ENCODE assay signal across 8 mouse cellular contexts in genomic region chr1:143916587-143916986, GRCm38 (mm10).
DNase-seq lines count a peak whose midpoint lies in the region; ATAC-seq and TF ChIP-seq lines count a peak whose summit lies in the region.

No protein-coding gene starts in this region.

- no peak overlapping the region for H3K4me2 ChIP-seq in kidney, postnatal 0 days (ENCODE audit: low read length)

- WGBS in kidney, postnatal 0 days, result 42% methylated on average over 9 of the region's 9 CpGs

- H3K9ac ChIP-seq in kidney, postnatal 0 days (ENCODE audit: low read depth, low read length), result no peak overlapping the region

- no peak overlapping the region for H3K27ac ChIP-seq in kidney, postnatal 0 days

- no peak overlapping the region for H3K4me3 ChIP-seq in kidney, postnatal 0 days (replicated peaks; ENCODE audit: low read depth, low read length)

- DNase-seq in right cerebral cortex, postnatal 10 days (ENCODE audit: low spot score in 2 of 2), result peak; percentile 44 to 47
- DNase-seq in right cerebral cortex, postnatal 36 days (ENCODE audit: low spot score in 2 of 2), result no peak
- peak; percentile 43 for DNase-seq in kidney, postnatal 0 days (ENCODE audit: low spot score)
- peak; percentile 61 for DNase-seq in thymus, postnatal 4 days
- no peak for DNase-seq in left cerebral cortex, postnatal 36 days (ENCODE audit: low spot score in 2 of 2)
- DNase-seq in urinary bladder, postnatal 14 days (ENCODE audit: low spot score), result no peak
- DNase-seq in layer of hippocampus, adult 8-10 months (ENCODE audit: low spot score in 2 of 2), result no peak

- TF ChIP-seq CTCF in kidney, postnatal 0 days (IDR thresholded peaks at IDR 0.05; ENCODE audit: low read depth), result no peak

- no peaks in the 10 kb centered on the region for H3K4me1 ChIP-seq in kidney, postnatal 0 days (replicated peaks; ENCODE audit: insufficient read depth, low read length)

- H3K36me3 ChIP-seq in kidney, postnatal 0 days (ENCODE audit: insufficient read depth, low read length), result no peaks in the 10 kb centered on the region

- H3K27me3 ChIP-seq in kidney, postnatal 0 days (ENCODE audit: insufficient read depth, low read length), result no peaks in the 10 kb centered on the region

- intact Hi-C loops in left cerebral cortex, postnatal 36 days (cut with DNase I), result loop anchor here (5.0 kb wide), 2 partner anchors 79 to 86 kb away; partner anchors contain the start of gene Rgs2

- no peaks in the 10 kb centered on the region for H3K9me3 ChIP-seq in kidney, postnatal 0 days (replicated peaks; ENCODE audit: low read length)

- ATAC-seq in kidney, postnatal 0 days (replicated peaks; ENCODE audit: low FRiP score, low read depth), result no peak; the same call in 1 of the 2 replicates
- peak; percentile 78 for ATAC-seq in megakaryocyte progenitor cell, adult 5-6 weeks (replicated peaks; ENCODE audit: poor library complexity)

Comparison
In these comparisons a context has a peak if more than half of its experiments do, and no peak if none do; other contexts are left out.
1. DNase-seq: peak in right cerebral cortex, postnatal 10 days (2 of 2), kidney, postnatal 0 days (single experiment) and thymus, postnatal 4 days (single experiment); none in right cerebral cortex, postnatal 36 days (0 of 2), left cerebral cortex, postnatal 36 days (0 of 2), urinary bladder, postnatal 14 days (single experiment) and layer of hippocampus, adult 8-10 months (0 of 2).